ENCODE assay signal across 8 mouse cellular contexts in genomic region chr2:156614258-156614556, GRCm38 (mm10). TPM values are rescaled to one million over a fixed set of nuclear protein-coding genes. Genes with fewer than 3 reads are reported as not detected.
DNase-seq lines count a peak whose midpoint lies in the region; ATAC-seq and TF ChIP-seq lines count a peak whose summit lies in the region.

No protein-coding gene starts in this region.

- 2% methylated on average over 17 of the region's 18 CpGs for WGBS in lung, embryonic 14.5 days
- WGBS in forebrain, embryonic 13.5 days: 3% methylated on average over 10 of the region's 18 CpGs
- 2% methylated on average over 17 of the region's 18 CpGs for WGBS in liver, embryonic 14.5 days (ENCODE audit: insufficient replicate concordance)

- no peaks in the 10 kb centered on the region; the same call in 1 of the 2 replicates for H3K4me1 ChIP-seq in lung, embryonic 14.5 days (ENCODE audit: insufficient read depth)
- H3K4me1 ChIP-seq in forebrain, embryonic 13.5 days: peaks cover 29% of the 10 kb centered on the region
- no peaks in the 10 kb centered on the region for H3K4me1 ChIP-seq in liver, embryonic 14.5 days (replicated peaks; ENCODE audit: control insufficient read depth in 2 of 2, insufficient read depth in 2 of 2, low read length in 1 of 2)

- H3K4me3 ChIP-seq in lung, embryonic 14.5 days (ENCODE audit: low read depth, low read length): peak overlapping the region; percentile 64
- peak overlapping the region; percentile 73 for H3K4me3 ChIP-seq in forebrain, embryonic 13.5 days
- H3K4me3 ChIP-seq in liver, embryonic 14.5 days (ENCODE audit: insufficient read depth in 1 of 2, low read depth in 2 of 2, low read length in 2 of 2): peak overlapping the region in 1 of 2 experiments; percentile 42; a peak in 2 of 4 replicates

- H3K27ac ChIP-seq in lung, embryonic 14.5 days (ENCODE audit: low read depth): no peak overlapping the region
- no peak overlapping the region for H3K27ac ChIP-seq in forebrain, embryonic 13.5 days
- H3K27ac ChIP-seq in liver, embryonic 14.5 days: no peak overlapping the region

- peak; percentile 3; the same call in 1 of the 2 replicates for ATAC-seq in lung, embryonic 14.5 days (ENCODE audit: insufficient read depth)
- peak; percentile 16 for ATAC-seq in forebrain, embryonic 13.5 days
- ATAC-seq in liver, embryonic 14.5 days (ENCODE audit: insufficient read depth): no peak
- ATAC-seq in frontal cortex, adult (ENCODE audit: low TSS enrichment): no peak

- TF ChIP-seq EP300 in liver, embryonic 14.5 days (IDR thresholded peaks at IDR 0.05; ENCODE audit: low read depth): no peak

- no peaks in the 10 kb centered on the region for H3K9me3 ChIP-seq in lung, embryonic 14.5 days (ENCODE audit: low read depth, low read length)
- no peaks in the 10 kb centered on the region for H3K9me3 ChIP-seq in forebrain, embryonic 13.5 days (replicated peaks)
- no peaks in the 10 kb centered on the region for H3K9me3 ChIP-seq in liver, embryonic 14.5 days (ENCODE audit: control insufficient read depth, low read length)

- no peak for TF ChIP-seq CTCF in lung, embryonic 14.5 days (IDR thresholded peaks at IDR 0.05; ENCODE audit: low read depth)
- no peak for TF ChIP-seq CTCF in liver, embryonic 14.5 days (IDR thresholded peaks at IDR 0.05; ENCODE audit: low read depth)

- peak overlapping the region; percentile 54 for H3K9ac ChIP-seq in lung, embryonic 14.5 days
- H3K9ac ChIP-seq in forebrain, embryonic 13.5 days: peak overlapping the region; percentile 81
- H3K9ac ChIP-seq in liver, embryonic 14.5 days (replicated peaks): no peak overlapping the region

- peaks cover 60% of the 10 kb centered on the region for H3K27me3 ChIP-seq in lung, embryonic 14.5 days (ENCODE audit: insufficient read depth, low read length)
- peaks cover 69% of the 10 kb centered on the region for H3K27me3 ChIP-seq in forebrain, embryonic 13.5 days
- peaks cover 52% of the 10 kb centered on the region for H3K27me3 ChIP-seq in liver, embryonic 14.5 days (ENCODE audit: control insufficient read depth, insufficient read depth, low read length)

- peak overlapping the region; percentile 97 for H3K4me2 ChIP-seq in lung, embryonic 14.5 days
- H3K4me2 ChIP-seq in forebrain, embryonic 13.5 days: peak overlapping the region; percentile 87
- peak overlapping the region; percentile 53 for H3K4me2 ChIP-seq in liver, embryonic 14.5 days (ENCODE audit: low read depth)

- DNase-seq in lung, embryonic 14.5 days: peak; percentile 17
- no peak for DNase-seq in lung, adult 18-20 months
- DNase-seq in cerebellum, postnatal 10 days: peak; percentile 51 to 56
- no peak for DNase-seq in liver, embryonic 14.5 days (ENCODE audit: low read depth in 3 of 3, low spot score in 3 of 3)
- DNase-seq in urinary bladder, postnatal 25 days (ENCODE audit: low spot score): no peak
- DNase-seq in kidney, adult 9 months: no peak

- no peaks in the 10 kb centered on the region for H3K36me3 ChIP-seq in lung, embryonic 14.5 days (ENCODE audit: insufficient read depth)
- no peaks in the 10 kb centered on the region for H3K36me3 ChIP-seq in forebrain, embryonic 13.5 days (ENCODE audit: poor library complexity, severe bottlenecking)
- no peaks in the 10 kb centered on the region for H3K36me3 ChIP-seq in liver, embryonic 14.5 days (replicated peaks; ENCODE audit: control insufficient read depth, insufficient read depth, low read depth)

RNA-seq across cellular contexts. Expression of gene Dlgap4, which starts 0.7 kb away (rescaled TPM):
- 73.7 and 78.7 TPM in 2 replicates for polyA plus RNA-seq in lung, embryonic 14.5 days (2014; fragmentation: Nextera tagmentation; extraction: Ambion mirVana)
- polyA plus RNA-seq in forebrain, embryonic 13.5 days (2015; fragmentation: Nextera tagmentation; extraction: Ambion mirVana): 234 and 240 TPM in 2 replicates
- 6.4 and 6.6 TPM in 2 replicates for polyA plus RNA-seq in liver, embryonic 14.5 days (2012; rRNA removed)
- polyA plus RNA-seq in liver, embryonic 14.5 days (2014; fragmentation: Nextera tagmentation; extraction: Ambion mirVana): 9.7 and 9.9 TPM in 2 replicates

Comparison
In these comparisons a context has a peak if more than half of its experiments do, and no peak if none do; other contexts are left out.
1. DNase-seq: peak in lung, embryonic 14.5 days (single experiment) and cerebellum, postnatal 10 days (2 of 2); none in lung, adult 18-20 months (0 of 2), liver, embryonic 14.5 days (0 of 3), urinary bladder, postnatal 25 days (single experiment) and kidney, adult 9 months (single experiment).
2. ATAC-seq: peak in lung, embryonic 14.5 days (single experiment) and forebrain, embryonic 13.5 days (single experiment); none in liver, embryonic 14.5 days (single experiment) and frontal cortex, adult (single experiment).
3. Peak in every context shown above with its lines, with median percentiles within 50 percentile points of each other: H3K4me2 ChIP-seq.